Mouse (Mus musculus) left cerebral cortex, adult 2 months (tissue): ENCODE results near the gene Speg. TPM values are rescaled to one million over a fixed set of nuclear protein-coding genes. Genes with fewer than 3 reads are reported as not detected.
A peak's percentile ranks its signal among the peaks of the same experiment; 100 is the strongest.

Source experiments
- DNase-seq, 2 experiments: peaks; one replicate each; pipeline ENCODE4 v3.0.0; 2021 to 2022; ENCODE audit warnings: low spot score in 2 of 2, mixed read lengths in 1 of 2; ENCODE audit errors: extremely low spot score in 1 of 2
- H3K27ac ChIP-seq: fragments of 200-600 bp; 2 replicates; pipeline ENCODE4 v1.8.1; 2022
- H3K4me3 ChIP-seq: fragments of 200-600 bp; 2 replicates; pipeline ENCODE4 v1.8.1; 2022
- CTCF ChIP-seq: fragments of 200-600 bp; IDR thresholded peaks from 2 replicates; pipeline ENCODE4 v1.8.1; 2022; ENCODE audit warnings: antibody characterized with exemption, mild to moderate bottlenecking, moderate library complexity
- intact Hi-C: fragments of 180-260 bp; cut with DNase I; formaldehyde crosslinking; loops from one replicate; pipeline ENCODE4 v1.15.1; 2025
- total RNA-seq, 2 experiments: library from RNA; stranded (reverse); gene quantifications; 2 replicates each; pipeline ENCODE4 v1.2.3; 2021

Speg gene
- total RNA-seq, 2 experiments from 2014 or later: 199 to 215 TPM

- Histone ChIP-seq H3K27ac (peak overlapping the region; percentile 36; the same call in 1 of the 2 replicates), H3K4me3 (peak overlapping the region; percentile 7; the same call in 1 of the 2 replicates)
- DNase-seq: peak in 1 of 2 experiments; percentile 35
- no peak for TF ChIP-seq CTCF
- intact Hi-C loops: no loop called here
Measured at GRCm38 (mm10) chr1:75399755-75400492, 24.8 kb downstream of the Speg start.

DNA sequence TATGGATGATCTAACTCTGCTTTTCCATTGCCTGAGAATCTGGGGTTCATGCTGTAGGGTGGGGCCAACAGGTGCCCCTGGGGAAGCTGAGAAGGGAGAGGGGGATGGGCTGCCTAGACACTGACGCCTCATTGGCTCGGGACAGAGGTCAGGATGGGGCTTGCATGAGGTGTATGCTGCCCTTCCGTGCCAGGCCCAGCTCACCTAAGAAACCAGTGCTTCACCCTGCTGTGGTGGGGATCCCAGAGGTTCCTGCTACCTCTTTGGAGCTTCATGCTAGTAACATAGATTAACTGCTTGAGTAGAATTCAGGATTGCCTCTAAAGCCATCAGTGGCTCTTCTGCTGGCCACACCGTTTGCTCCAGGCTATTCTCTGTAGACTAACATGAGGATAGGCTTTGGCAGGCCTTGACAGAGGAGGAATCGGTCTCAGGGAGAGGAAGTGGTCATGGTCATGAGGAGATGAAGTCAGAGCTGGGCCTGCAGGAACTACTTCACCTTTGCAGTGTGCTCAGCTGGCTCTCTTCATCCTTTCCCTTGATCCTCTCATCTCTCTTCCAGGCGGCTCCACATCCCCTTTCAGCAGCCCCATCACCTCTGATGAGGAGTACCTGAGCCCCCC is 25.5 kb downstream of the Speg start:
- no peak for TF ChIP-seq CTCF
- Histone ChIP-seq H3K4me3 (no peak overlapping the region), H3K27ac (no peak overlapping the region)
- no peak for DNase-seq
- intact Hi-C loops: no loop called here

GRCm38 (mm10) chr1:75405547-75405946 is 30.4 kb downstream of the Speg start:
- no peak overlapping the region for H3K4me3 ChIP-seq
- no peak overlapping the region for H3K27ac ChIP-seq
- no peak for TF ChIP-seq CTCF
- no peak for DNase-seq
- intact Hi-C loops: no loop called here

DNA sequence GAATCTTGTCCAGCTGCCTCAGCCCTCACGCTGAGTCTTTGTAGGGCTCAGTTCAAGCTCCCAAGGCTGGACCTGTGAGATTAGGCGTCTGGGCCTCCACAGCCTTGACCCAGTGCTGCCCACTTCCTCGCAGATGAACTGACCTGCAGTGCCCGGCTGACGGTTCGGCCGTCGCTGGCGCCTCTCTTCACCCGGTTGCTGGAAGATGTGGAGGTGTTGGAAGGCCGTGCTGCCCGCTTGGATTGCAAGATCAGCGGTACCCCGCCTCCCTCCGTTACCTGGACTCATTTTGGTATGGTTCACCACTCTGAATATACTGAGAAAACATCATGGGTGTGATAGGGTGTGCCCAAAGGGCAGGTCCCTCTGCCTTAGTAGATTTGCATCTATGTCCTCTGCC is 31.1 kb downstream of the Speg start:
- H3K27ac ChIP-seq: no peak overlapping the region
- no peak overlapping the region for H3K4me3 ChIP-seq

DNA sequence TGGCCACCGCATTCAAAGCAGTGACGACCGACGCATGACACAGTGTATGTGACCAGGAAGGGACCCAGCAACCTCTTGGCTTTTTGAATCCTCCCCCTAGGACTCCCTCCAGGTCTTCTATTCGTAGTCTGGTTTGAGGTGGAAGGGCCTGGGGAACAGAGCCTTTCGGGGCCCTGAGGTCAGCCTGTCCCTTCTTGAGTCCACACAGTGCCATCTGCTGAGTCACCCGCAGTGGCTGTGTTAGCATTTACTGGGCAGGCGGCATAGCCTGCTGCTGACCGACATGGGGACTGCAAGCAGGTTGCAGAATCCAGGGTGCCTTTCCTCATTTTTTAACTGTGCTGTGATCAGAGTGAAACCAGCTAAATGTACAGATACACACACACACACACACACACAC is 32.0 kb downstream of the Speg start:
- DNase-seq: no peak
- intact Hi-C loops: no loop called here
- Histone ChIP-seq H3K4me3 (no peak overlapping the region), H3K27ac (no peak overlapping the region)
- no peak for TF ChIP-seq CTCF

More for the DNA sequence above, 31.1 kb downstream of the Speg start:
- DNase-seq: no peak
- TF ChIP-seq CTCF: no peak
- intact Hi-C loops: no loop called here

DNA sequence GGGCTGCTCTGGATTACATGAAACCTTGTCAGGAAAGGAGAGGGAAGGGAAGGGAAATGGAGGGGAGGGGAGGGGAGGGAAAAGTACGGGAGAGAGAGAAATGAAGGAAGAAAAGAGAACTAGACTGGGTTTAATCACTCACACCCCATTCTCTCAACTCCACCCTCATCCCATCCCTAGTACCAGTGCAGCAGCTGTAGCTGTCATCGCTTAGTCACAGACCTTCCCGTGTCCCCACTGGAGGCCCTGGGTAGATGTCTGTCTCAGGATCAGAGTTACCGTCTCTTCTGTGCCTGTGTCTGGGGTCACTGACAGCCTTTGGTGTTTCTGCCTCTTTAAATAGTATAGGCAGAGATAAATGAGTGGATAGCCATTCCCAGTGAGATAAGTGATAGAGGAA is 33.1 kb downstream of the Speg start:
- Histone ChIP-seq H3K4me3 (no peak overlapping the region), H3K27ac (no peak overlapping the region)
- intact Hi-C loops: no loop called here
- DNase-seq: no peak
- no peak for TF ChIP-seq CTCF

DNA sequence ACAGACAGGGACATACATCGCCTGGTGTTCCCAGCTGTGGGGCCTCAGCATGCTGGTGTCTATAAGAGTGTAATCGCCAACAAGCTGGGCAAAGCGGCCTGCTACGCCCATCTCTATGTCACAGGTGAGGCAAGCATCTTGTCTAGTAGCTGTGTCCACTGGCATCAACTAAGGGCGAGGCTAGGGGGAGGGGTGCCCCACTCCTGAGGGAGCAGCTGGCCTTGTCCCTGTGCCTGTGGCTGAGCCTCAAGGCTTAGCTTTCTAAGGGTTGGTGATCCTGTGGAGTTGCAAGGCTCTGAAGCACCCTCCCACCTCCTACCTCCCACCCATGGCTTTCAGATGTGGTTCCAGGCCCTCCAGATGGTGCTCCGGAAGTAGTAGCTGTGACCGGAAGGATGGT is 34.9 kb downstream of the Speg start:
- Histone ChIP-seq H3K4me3 (no peak overlapping the region), H3K27ac (no peak overlapping the region)
- DNase-seq: no peak
- TF ChIP-seq CTCF: no peak
- intact Hi-C loops: no loop called here

DNA sequence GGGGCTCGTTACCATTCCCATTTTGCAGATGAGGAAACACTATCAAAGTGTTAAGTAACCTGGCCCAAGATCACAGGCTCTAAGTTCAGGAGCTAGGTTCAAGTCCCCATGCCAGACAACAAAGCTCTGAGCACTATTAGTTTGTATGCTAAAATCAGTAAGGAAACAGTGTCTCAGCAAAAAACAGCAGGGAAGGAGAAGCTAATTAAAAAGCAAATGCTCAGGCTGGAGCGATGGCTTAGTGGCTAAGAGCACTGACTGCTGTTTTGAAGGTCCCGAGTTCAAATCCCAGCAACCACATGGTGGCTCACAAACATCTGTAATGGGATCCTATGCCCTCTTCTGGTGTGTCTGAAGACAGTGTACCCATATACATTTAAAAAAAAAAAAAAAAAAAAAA is 37.1 kb downstream of the Speg start:
- H3K27ac ChIP-seq: no peak overlapping the region
- no peak overlapping the region for H3K4me3 ChIP-seq
- intact Hi-C loops: no loop called here
- DNase-seq: no peak
- no peak for TF ChIP-seq CTCF

- Histone ChIP-seq H3K4me3 (no peak overlapping the region), H3K27ac (no peak overlapping the region)
- DNase-seq: no peak
- intact Hi-C loops: no loop called here
- TF ChIP-seq CTCF: peak; percentile 69
Measured at GRCm38 (mm10) chr1:75413749-75414148, 38.7 kb downstream of the Speg start.

GRCm38 (mm10) chr1:75421794-75422193 is 46.7 kb downstream of the Speg start:
- DNase-seq: no peak
- H3K4me3 ChIP-seq: no peak overlapping the region
- no peak overlapping the region for H3K27ac ChIP-seq
- intact Hi-C loops: no loop called here
- TF ChIP-seq CTCF: no peak

DNA sequence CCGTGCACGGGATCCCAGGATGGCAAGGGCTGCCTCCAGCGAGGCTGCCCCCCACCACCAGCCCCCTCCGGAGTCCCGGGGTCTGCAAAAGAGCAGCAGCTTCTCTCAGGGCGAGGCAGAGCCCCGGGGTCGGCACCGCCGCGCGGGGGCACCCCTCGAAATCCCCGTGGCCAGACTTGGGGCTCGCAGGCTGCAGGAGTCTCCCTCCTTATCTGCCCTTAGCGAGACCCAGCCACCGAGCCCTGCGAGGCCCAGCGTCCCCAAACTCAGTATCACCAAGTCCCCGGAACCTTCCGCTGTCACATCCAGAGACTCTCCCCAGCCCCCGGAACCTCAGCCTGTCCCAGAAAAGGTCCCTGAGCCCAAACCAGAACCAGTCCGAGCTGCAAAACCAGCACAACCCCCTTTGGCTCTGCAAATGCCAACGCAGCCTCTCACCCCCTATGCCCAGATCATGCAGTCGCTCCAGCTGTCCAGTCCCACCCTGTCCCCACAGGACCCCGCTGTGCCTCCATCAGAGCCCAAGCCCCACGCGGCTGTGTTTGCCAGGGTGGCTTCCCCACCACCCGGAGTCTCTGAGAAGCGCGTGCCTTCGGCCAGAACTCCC is 47.2 kb downstream of the Speg start:
- Histone ChIP-seq H3K27ac (no peak overlapping the region), H3K4me3 (no peak overlapping the region)
- intact Hi-C loops: no loop called here
- DNase-seq: no peak
- no peak; the same call in 1 of the 2 replicates for TF ChIP-seq CTCF

DNA sequence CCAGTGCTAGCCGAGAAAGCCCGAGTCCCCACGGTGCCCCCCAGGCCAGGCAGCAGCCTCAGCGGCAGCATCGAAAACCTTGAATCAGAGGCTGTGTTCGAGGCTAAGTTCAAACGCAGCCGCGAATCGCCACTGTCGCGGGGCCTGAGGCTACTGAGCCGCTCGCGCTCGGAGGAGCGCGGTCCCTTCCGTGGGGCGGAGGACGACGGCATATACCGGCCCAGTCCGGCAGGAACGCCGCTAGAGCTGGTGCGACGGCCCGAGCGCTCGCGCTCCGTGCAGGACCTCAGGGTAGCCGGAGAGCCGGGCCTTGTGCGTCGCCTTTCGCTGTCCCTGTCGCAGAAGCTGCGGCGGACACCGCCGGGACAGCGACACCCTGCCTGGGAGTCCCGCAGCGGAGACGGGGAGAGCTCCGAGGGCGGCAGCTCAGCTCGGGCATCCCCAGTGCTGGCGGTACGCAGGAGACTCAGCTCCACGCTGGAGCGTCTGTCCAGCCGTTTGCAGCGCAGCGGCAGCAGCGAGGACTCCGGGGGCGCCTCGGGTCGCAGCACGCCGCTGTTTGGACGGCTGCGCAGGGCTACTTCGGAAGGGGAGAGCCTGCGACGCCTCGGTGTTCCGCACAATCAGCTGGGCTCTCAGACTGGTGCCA is 47.9 kb downstream of the Speg start:
- intact Hi-C loops: no loop called here
- no peak for TF ChIP-seq CTCF
- Histone ChIP-seq H3K27ac (no peak overlapping the region), H3K4me3 (no peak overlapping the region)
- DNase-seq: no peak
